Mouse (Mus musculus) right cerebral cortex, postnatal 36 days (tissue): ENCODE measurements around the gene Srgap1.

Experiments used
- DNase-seq, 2 experiments: peaks; one replicate each; pipeline ENCODE4 v3.0.0; 2022; ENCODE audit warnings: low spot score in 2 of 2, mixed read lengths in 1 of 2

The Srgap1 gene

GRCm38 (mm10) chr10:122017063-122017462 lies 30.1 kb downstream of the Srgap1 start:
- no peak for DNase-seq

- DNase-seq, result no peak
These were observed 30.5 kb downstream of the Srgap1 start for GRCm38 (mm10) chr10:122016631-122017030.

DNA sequence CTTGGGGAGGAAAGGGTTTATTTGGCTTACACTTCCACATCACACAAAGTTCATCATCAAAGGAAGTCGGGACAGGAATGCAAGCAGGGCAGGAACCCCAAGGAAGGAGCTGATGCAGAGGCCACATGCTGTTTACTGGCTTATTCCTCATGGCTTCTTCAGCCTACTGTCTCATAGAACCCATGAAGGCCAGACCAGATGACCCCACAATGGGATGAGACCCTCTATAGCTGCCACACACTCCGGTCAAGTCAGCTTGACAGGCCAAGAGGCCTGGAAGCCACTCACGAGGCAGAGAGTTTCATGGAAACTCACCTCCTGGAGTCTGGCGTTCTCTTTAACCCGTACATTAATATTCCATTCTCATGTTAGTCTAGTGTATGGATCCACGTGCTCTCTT lies 34.8 kb downstream of the Srgap1 start:
- DNase-seq, result no peak

DNA sequence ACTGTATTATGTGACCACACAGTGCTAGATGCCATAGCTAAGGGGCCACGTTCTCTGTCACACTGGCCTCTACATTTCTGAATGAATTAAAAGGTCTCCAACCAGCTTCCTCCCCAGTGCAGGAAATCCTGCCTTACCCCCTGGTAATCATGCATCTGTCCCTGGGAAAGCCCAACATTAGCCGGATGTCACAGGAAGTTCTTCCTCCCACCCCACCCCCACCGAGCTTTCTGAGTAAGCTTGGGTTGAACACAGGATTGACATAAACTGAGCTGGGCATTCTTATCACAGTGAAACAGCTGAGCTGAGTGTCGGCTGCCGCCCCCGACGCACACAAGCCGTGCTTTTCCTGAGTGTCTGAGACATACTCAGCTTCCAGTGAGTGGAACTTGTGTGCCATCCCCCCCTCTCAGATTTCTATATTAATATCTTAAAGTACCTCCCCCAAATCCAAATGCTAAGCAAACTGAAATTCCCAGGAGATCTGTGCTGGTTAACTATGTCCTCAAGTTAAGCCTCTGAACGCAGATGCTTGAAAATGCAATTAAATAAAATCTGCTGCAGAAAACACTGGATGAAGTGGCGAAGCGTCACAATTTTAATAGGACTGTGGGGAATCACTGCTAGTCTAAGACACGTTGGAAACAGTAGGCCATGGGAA lies 38.3 kb downstream of the Srgap1 start:
- no peak for DNase-seq

GRCm38 (mm10) chr10:122008370-122008730 lies 38.8 kb downstream of the Srgap1 start:
- DNase-seq, result no peak

- no peak for DNase-seq
These were observed 40.5 kb downstream of the Srgap1 start for GRCm38 (mm10) chr10:122006606-122007005.

DNA sequence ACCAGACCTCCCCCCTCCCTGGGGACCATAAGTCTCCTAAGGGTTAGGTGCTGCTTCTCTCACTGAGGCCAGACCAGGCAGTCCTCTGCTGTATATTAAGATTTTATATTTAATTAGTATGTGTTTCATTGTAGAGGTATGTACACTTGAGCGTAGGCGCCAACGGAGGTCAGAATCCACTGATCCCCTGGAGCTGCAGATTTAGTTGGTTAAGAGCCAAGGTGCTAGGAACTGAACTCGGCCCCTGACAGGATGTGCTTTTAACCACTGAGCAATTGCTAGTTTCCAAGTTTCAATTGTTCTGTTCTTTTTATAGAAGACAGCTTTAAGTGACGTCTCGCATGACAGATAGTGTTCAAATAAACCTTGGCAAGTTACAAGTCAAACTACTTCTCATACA lies 41.0 kb downstream of the Srgap1 start:
- DNase-seq, result no peak

DNA sequence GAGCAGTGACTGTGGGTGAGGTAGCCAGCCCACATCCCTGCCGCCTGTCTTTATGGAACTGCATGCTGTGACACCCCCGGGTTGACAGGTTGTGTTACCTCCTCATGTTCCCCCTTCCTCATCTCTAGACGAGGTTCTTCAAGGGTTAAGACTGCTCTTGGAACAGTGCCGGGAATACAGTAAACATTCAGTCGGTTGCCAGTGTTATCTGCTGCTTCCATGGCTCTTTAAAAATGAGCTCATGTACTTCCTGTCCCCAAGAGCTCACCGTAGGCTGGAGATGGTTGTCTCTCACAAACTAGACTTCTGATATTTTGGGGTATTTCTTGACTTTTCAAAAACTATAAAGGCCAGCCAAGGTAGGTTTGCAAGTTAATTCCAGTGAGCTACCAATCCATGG lies 41.6 kb downstream of the Srgap1 start:
- DNase-seq, result no peak

GRCm38 (mm10) chr10:122002930-122003329 lies 44.2 kb downstream of the Srgap1 start:
- no peak for DNase-seq

DNA sequence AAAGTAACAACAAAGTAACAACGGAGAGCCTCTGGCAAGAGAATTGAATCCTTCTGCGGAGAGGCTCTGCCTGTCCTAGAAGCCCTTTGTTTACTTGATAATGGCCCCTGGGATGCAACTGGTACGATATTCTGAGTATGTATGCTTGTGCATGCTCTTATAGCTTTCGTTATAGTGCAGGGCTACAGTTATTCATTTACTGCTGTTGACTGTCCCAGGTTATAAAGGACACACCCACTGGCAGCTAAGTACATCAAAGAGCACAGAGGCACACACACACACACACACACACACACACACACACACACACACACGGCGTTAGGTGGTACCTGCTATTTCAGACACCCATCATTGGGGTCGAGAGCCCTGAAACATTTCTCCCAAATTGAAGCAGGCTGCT lies 48.3 kb downstream of the Srgap1 start:
- no peak for DNase-seq

- no peak for DNase-seq
These were observed 50.6 kb downstream of the Srgap1 start for GRCm38 (mm10) chr10:121996500-121996899.

DNA sequence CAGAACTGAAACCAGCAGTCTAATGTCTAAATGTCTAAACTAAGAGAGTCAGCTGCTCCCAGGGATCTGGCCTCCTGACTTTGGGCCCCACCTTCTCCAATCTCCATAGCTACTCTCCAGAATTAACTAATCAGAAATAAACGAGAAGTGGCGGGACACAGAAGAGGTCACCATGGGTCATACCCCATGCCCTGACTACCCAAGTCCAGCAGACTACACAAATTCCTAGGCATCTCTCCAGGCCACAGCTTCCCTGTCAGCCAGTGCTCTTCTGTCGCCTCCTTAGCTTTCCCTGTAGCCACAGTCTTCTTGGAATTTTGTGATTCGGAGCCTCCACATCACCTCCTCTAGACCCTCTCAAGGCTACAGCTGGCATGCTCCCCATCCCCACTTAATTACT lies 51.7 kb downstream of the Srgap1 start:
- DNase-seq, result no peak

GRCm38 (mm10) chr10:121994660-121995059 lies 52.5 kb downstream of the Srgap1 start:
- DNase-seq, result no peak

- no peak for DNase-seq
These were observed 54.5 kb downstream of the Srgap1 start for GRCm38 (mm10) chr10:121992609-121993008.

GRCm38 (mm10) chr10:121986997-121987396 lies 60.1 kb downstream of the Srgap1 start:
- DNase-seq, result no peak

GRCm38 (mm10) chr10:121984887-121985286 lies 62.2 kb downstream of the Srgap1 start:
- DNase-seq, result no peak

DNA sequence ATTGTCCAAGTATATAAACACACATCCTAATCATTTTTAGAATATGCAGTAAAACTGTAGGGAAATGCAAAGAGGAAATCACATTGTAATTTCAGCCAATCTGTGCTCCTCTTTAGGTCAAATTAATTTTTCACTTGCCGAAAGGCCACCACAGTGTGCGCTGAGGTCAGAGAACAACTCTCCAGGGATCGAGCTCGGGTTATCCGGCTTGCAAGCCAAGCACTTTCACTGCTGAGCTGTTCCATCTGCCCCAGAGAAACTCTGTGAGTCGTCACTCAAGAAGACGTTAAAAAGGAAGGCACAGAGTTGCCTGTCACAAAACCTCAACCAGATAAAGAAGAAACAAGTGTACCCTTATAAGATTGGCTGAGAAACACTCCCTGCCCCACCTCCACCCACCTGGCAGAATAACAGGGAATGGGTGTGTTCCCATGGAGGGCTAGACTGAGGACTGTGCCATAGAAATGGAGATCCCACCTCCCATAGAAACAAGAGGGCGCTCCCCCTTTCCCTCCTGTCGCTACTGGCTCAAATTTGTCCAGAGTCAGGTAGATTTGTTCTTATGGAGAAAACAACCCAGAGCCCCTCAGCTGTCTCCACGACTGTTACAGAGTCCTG lies 63.0 kb downstream of the Srgap1 start:
- DNase-seq, result no peak

DNA sequence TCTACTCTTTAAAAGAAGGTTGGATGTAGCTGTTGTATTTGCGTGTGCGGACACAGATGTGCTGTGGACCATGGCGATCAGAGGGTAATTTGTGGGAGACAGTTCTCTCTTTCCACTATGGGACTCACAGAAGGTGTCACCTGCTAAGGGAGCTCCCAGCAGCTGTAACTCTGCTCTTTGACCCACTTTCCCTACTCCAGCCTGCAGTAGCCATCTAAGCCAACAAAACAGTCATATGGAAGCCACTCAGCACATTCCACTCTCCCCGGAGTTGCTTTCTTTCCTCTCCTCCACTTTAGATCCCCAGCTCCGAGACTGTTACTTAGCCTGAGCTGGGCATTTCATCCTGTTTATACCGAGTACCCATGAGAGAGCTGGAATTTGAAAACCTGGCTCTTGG lies 71.8 kb downstream of the Srgap1 start:
- DNase-seq, result no peak

GRCm38 (mm10) chr10:121974591-121974990 lies 72.5 kb downstream of the Srgap1 start:
- no peak for DNase-seq

GRCm38 (mm10) chr10:121973281-121973680 lies 73.8 kb downstream of the Srgap1 start:
- DNase-seq, result no peak

GRCm38 (mm10) chr10:121972249-121972892 lies 74.7 kb downstream of the Srgap1 start:
- DNase-seq, result no peak

DNA sequence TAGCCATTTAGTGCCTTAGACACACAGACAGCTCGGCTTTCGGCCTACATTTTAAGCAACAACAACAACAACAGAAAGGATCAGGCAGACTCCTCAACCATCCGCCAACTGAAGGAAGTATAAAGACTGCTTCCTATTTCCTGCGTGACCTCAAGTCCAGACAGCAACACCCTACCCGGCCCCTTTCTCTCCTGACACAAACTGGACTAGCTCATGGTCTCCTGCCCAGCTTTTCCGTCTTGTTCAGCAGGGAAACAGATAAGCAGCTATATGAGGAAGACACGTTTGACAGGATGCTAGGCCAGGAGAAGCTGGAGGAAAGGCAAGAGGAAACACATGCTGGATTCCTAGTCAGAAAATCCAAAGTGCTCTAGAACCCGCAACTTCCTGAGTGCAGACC lies 75.5 kb downstream of the Srgap1 start:
- no peak for DNase-seq

GRCm38 (mm10) chr10:121970912-121971311 lies 76.2 kb downstream of the Srgap1 start:
- DNase-seq, result no peak
